Mouse (Mus musculus): ENCODE data around the gene Sipa1l3.

Sipa1l3 gene

GRCm38 (mm10) chr7:29301127-29301566 is 217.3 kb downstream of the Sipa1l3 start:
- no peak for TF ChIP-seq GATA4 (IDR thresholded peaks at IDR 0.05; ENCODE audit: insufficient replicate concordance, low read length)

GRCm38 (mm10) chr7:29296998-29297397 is 221.4 kb downstream of the Sipa1l3 start:
- no peak for TF ChIP-seq GATA4 (IDR thresholded peaks at IDR 0.05; ENCODE audit: insufficient replicate concordance, low read length)

- TF ChIP-seq GATA4 (IDR thresholded peaks at IDR 0.05; ENCODE audit: insufficient replicate concordance, low read length) = no peak
Measured at GRCm38 (mm10) chr7:29295861-29296647, 222.4 kb downstream of the Sipa1l3 start.

GRCm38 (mm10) chr7:29294111-29294761 is 224.2 kb downstream of the Sipa1l3 start:
- no peak for TF ChIP-seq GATA4 (IDR thresholded peaks at IDR 0.05; ENCODE audit: insufficient replicate concordance, low read length)

GRCm38 (mm10) chr7:29293131-29294065 is 225.0 kb downstream of the Sipa1l3 start:
- no peak for TF ChIP-seq GATA4 (IDR thresholded peaks at IDR 0.05; ENCODE audit: insufficient replicate concordance, low read length)

- no peak for TF ChIP-seq GATA4 (IDR thresholded peaks at IDR 0.05; ENCODE audit: insufficient replicate concordance, low read length)
Measured at GRCm38 (mm10) chr7:29292458-29293098, 225.9 kb downstream of the Sipa1l3 start.

- TF ChIP-seq GATA4 (IDR thresholded peaks at IDR 0.05; ENCODE audit: insufficient replicate concordance, low read length) = no peak
Measured at GRCm38 (mm10) chr7:29291616-29292457, 226.6 kb downstream of the Sipa1l3 start.

- no peak for TF ChIP-seq GATA4 (IDR thresholded peaks at IDR 0.05; ENCODE audit: insufficient replicate concordance, low read length)
Measured at GRCm38 (mm10) chr7:29290691-29291485, 227.6 kb downstream of the Sipa1l3 start.

GRCm38 (mm10) chr7:29289856-29290255 is 228.6 kb downstream of the Sipa1l3 start:
- no peak for TF ChIP-seq GATA4 (IDR thresholded peaks at IDR 0.05; ENCODE audit: insufficient replicate concordance, low read length)

- no peak for TF ChIP-seq GATA4 (IDR thresholded peaks at IDR 0.05; ENCODE audit: insufficient replicate concordance, low read length)
Measured at GRCm38 (mm10) chr7:29288942-29289638, 229.4 kb downstream of the Sipa1l3 start, which contains the start of gene Ppp1r14a. TSS of gene Ppp1r14a (plus strand) at chr7:29289308.

- no peak for TF ChIP-seq GATA4 (IDR thresholded peaks at IDR 0.05; ENCODE audit: insufficient replicate concordance, low read length)
Measured at GRCm38 (mm10) chr7:29288079-29288478, 230.4 kb downstream of the Sipa1l3 start.

- no peak for TF ChIP-seq GATA4 (IDR thresholded peaks at IDR 0.05; ENCODE audit: insufficient replicate concordance, low read length)
Measured at GRCm38 (mm10) chr7:29287481-29287880, 231.0 kb downstream of the Sipa1l3 start.
